Mouse (Mus musculus) CH12.LX (cell line): ENCODE data around the gene Mrps2. TPM values are rescaled to one million over a fixed set of nuclear protein-coding genes. Genes with fewer than 3 reads are reported as not detected.

Experiments
- DNase-seq: peaks from one replicate; pipeline ENCODE4 v3.0.0-alpha.2; 2013; ENCODE audit errors: extremely low read depth
- H3K27ac ChIP-seq: 2 replicates; pipeline ENCODE4 v1.5.1; 2012; ENCODE audit warnings: low read depth, mild to moderate bottlenecking, control low read depth, moderate library complexity; ENCODE audit not compliant: insufficient read depth
- H3K27me3 ChIP-seq: replicated peaks from 2 replicates; pipeline ENCODE3; 2012; ENCODE audit warnings: inconsistent platforms
- H3K36me3 ChIP-seq, 2 experiments: replicated peaks in 1 of 2; 2 replicates each; pipeline versions ENCODE3 to v1.6.1; 2012; ENCODE audit warnings: inconsistent platforms in 1 of 2, low read length in 1 of 2, mild to moderate bottlenecking in 1 of 2, mixed read lengths in 1 of 2, moderate library complexity in 1 of 2; ENCODE audit not compliant: control insufficient read depth in 1 of 2, insufficient read depth in 1 of 2
- H3K4me1 ChIP-seq, 2 experiments: 2 replicates each; pipeline ENCODE4 v1.6.1; 2012; ENCODE audit warnings: inconsistent platforms in 1 of 2, moderate library complexity in 1 of 2; ENCODE audit not compliant: insufficient read depth in 2 of 2, control insufficient read depth in 1 of 2
- H3K4me2 ChIP-seq: 2 replicates; pipeline ENCODE4 v1.6.1; 2012; ENCODE audit warnings: low read depth, mild to moderate bottlenecking, control low read depth; ENCODE audit not compliant: poor library complexity, insufficient read depth, severe bottlenecking
- H3K4me3 ChIP-seq, 3 experiments: fragments of 150-350 bp in 1 of 3; sonication (generic) in 1 of 3; replicated peaks in 1 of 3; 2 replicates each; pipeline versions ENCODE3 to v1.5.1; 2011 to 2012; ENCODE audit warnings: low read depth in 2 of 3, low read length in 2 of 3, mild to moderate bottlenecking in 2 of 3, moderate library complexity in 2 of 3, control low read depth in 1 of 3, improper control_type of control experiment in 1 of 3, inconsistent platforms in 1 of 3, mixed read lengths in 1 of 3; ENCODE audit not compliant: poor library complexity in 1 of 3
- H3K79me2 ChIP-seq: replicated peaks from 2 replicates; pipeline ENCODE4 v1.6.1; 2012; ENCODE audit warnings: mild to moderate bottlenecking, moderate library complexity; ENCODE audit not compliant: control insufficient read depth, poor library complexity, insufficient read depth, severe bottlenecking; ENCODE audit errors: extremely low read depth
- H3K9ac ChIP-seq: 2 replicates; pipeline ENCODE4 v1.6.1; 2012; ENCODE audit warnings: low read depth, mild to moderate bottlenecking, control low read depth, moderate library complexity; ENCODE audit not compliant: insufficient read depth
- H3K9me3 ChIP-seq: replicated peaks from 2 replicates; pipeline ENCODE3; 2012; ENCODE audit warnings: low read length, inconsistent platforms, mixed read lengths
- BHLHE40 ChIP-seq: IDR thresholded peaks from 2 replicates; pipeline ENCODE4 v1.6.1; 2011; ENCODE audit warnings: mild to moderate bottlenecking, low read depth, low read length, improper control_type of control experiment
- CHD2 ChIP-seq: IDR thresholded peaks from 2 replicates; pipeline ENCODE4 v1.6.1; 2011; ENCODE audit warnings: low read length, improper control_type of control experiment
- CTCF ChIP-seq, 2 experiments: IDR thresholded peaks in 1 of 2; conservative IDR thresholded peaks in 1 of 2; 2 replicates each; pipeline ENCODE4 v1.5.1; 2011 to 2012; ENCODE audit warnings: low read depth in 2 of 2, low read length in 2 of 2, improper control_type of control experiment in 1 of 2, inconsistent platforms in 1 of 2, mild to moderate bottlenecking in 1 of 2, moderate library complexity in 1 of 2
- E2F4 ChIP-seq: IDR thresholded peaks from 2 replicates; pipeline ENCODE4 v1.6.1; 2011; ENCODE audit warnings: low read depth, low read length, improper control_type of control experiment; ENCODE audit not compliant: insufficient replicate concordance
- ELF1 ChIP-seq: IDR thresholded peaks from 2 replicates; pipeline ENCODE4 v1.6.1; 2014; ENCODE audit warnings: low read depth, mild to moderate bottlenecking, inconsistent platforms, low read length, improper control_type of control experiment
- EP300 ChIP-seq: IDR thresholded peaks from 2 replicates; pipeline ENCODE4 v1.6.1; 2011; ENCODE audit warnings: low read length, improper control_type of control experiment
- ETS1 ChIP-seq: conservative IDR thresholded peaks from 2 replicates; pipeline ENCODE4 v1.6.1; 2012; ENCODE audit warnings: low read depth, mild to moderate bottlenecking, inconsistent platforms, low read length, improper control_type of control experiment, moderate library complexity
- GABPA ChIP-seq: IDR thresholded peaks from 2 replicates; pipeline ENCODE4 v1.6.1; 2012; ENCODE audit warnings: low read depth, low read length, improper control_type of control experiment, inconsistent platforms; ENCODE audit not compliant: insufficient replicate concordance
- HCFC1 ChIP-seq: IDR thresholded peaks from 2 replicates; pipeline ENCODE4 v1.6.1; 2012; ENCODE audit warnings: low read depth, mild to moderate bottlenecking, inconsistent platforms, low read length, improper control_type of control experiment
- IRF4 ChIP-seq: IDR thresholded peaks from 2 replicates; pipeline ENCODE4 v1.6.1; 2014; ENCODE audit warnings: low read depth, mild to moderate bottlenecking, inconsistent platforms, low read length, improper control_type of control experiment
- KAT2A ChIP-seq: IDR thresholded peaks from 2 replicates; pipeline ENCODE4 v1.6.1; 2012; ENCODE audit warnings: low read length, improper control_type of control experiment, inconsistent platforms; ENCODE audit not compliant: insufficient replicate concordance
- MAX ChIP-seq: IDR thresholded peaks from 2 replicates; pipeline ENCODE4 v1.6.1; 2011; ENCODE audit warnings: low read length, improper control_type of control experiment
- MAZ ChIP-seq: IDR thresholded peaks from 2 replicates; pipeline ENCODE4 v1.6.1; 2012; ENCODE audit warnings: low read depth, mild to moderate bottlenecking, inconsistent platforms, low read length, improper control_type of control experiment, moderate library complexity
- MEF2A ChIP-seq: IDR thresholded peaks from 2 replicates; pipeline ENCODE4 v1.6.1; 2014; ENCODE audit warnings: low read depth, mild to moderate bottlenecking, inconsistent platforms, low read length, improper control_type of control experiment, borderline replicate concordance
- MXI1 ChIP-seq: IDR thresholded peaks from 2 replicates; pipeline ENCODE4 v1.6.1; 2011; ENCODE audit warnings: mild to moderate bottlenecking, low read depth, low read length, improper control_type of control experiment
- MYC ChIP-seq: IDR thresholded peaks from 2 replicates; pipeline ENCODE4 v1.6.1; 2011; ENCODE audit warnings: low read depth, mild to moderate bottlenecking, improper control_type of control experiment, low read length
- NELFE ChIP-seq: IDR thresholded peaks from 2 replicates; pipeline ENCODE4 v1.6.1; 2011; ENCODE audit warnings: low read depth, low read length, improper control_type of control experiment
- PAX5 ChIP-seq: IDR thresholded peaks from 2 replicates; pipeline ENCODE4 v1.6.1; 2012; ENCODE audit warnings: low read length, inconsistent platforms, mixed read lengths
- RAD21 ChIP-seq: IDR thresholded peaks from 2 replicates; pipeline ENCODE4 v1.6.1; 2011; ENCODE audit warnings: low read depth, mild to moderate bottlenecking, low read length, improper control_type of control experiment, moderate library complexity
- SIN3A ChIP-seq: IDR thresholded peaks from 2 replicates; pipeline ENCODE4 v1.6.1; 2012; ENCODE audit warnings: low read length, improper control_type of control experiment, inconsistent platforms
- SMC3 ChIP-seq: IDR thresholded peaks from 2 replicates; pipeline ENCODE4 v1.6.1; 2011; ENCODE audit warnings: low read depth, low read length, improper control_type of control experiment
- TCF12 ChIP-seq: IDR thresholded peaks from 2 replicates; pipeline ENCODE4 v1.6.1; 2014; ENCODE audit warnings: low read depth, mild to moderate bottlenecking, inconsistent platforms, low read length, improper control_type of control experiment
- ZKSCAN1 ChIP-seq: IDR thresholded peaks from 2 replicates; pipeline ENCODE4 v1.6.1; 2012; ENCODE audit warnings: low read depth, inconsistent platforms, low read length, improper control_type of control experiment, borderline replicate concordance
- ZNF384 ChIP-seq: IDR thresholded peaks from 2 replicates; pipeline ENCODE4 v1.6.1; 2012; ENCODE audit warnings: low read depth, low read length, improper control_type of control experiment, inconsistent platforms
- dilution Hi-C: fragments of 300-500 bp; cut with MboI; formaldehyde crosslinking; loops from 2 replicates; pipeline ENCODE4 v1.14.3; 2020; ENCODE audit warnings: low sequenced_read_pairs; ENCODE audit not compliant: extremely low pct_unique_long_range_greater_than_20kb, extremely low pct_ligation_motif_present
- in situ Hi-C: fragments of 300-500 bp; cut with MboI; formaldehyde crosslinking; loops from 3 replicates; pipeline ENCODE4 v1.14.3; 2019; ENCODE audit warnings: low sequenced_read_pairs, low pct_ligation_motif_present, low pct_unique_long_range_greater_than_20kb, mixed read lengths
- polyA plus RNA-seq: library from polyadenylated mRNA; unstranded; fragments of >175 nt; gene quantifications from 2 replicates; pipeline ENCODE4 v1.2.1, GENCODE M21; 2012; ENCODE audit warnings: low read depth; ENCODE audit not compliant: insufficient read length
- total RNA-seq, 2 experiments: library from RNA; depleted of rRNA; stranded (reverse); fragments of 300-350 nt in 1 of 2; fragments of >200 nt in 1 of 2; gene quantifications; 2 replicates each; pipeline ENCODE4 v1.2.3; 2012 to 2014

Gene Mrps2
- total and polyA plus RNA-seq, 3 experiments, result 21.3 to 78.5 (median 46.6) TPM

GRCm38 (mm10) chr2:28494521-28494920, 26.7 kb downstream of the Mrps2 start:
- Histone ChIP-seq H3K36me3 (no peaks in the 10 kb centered on the region), H3K27me3 (peaks cover 29% of the 10 kb centered on the region), H3K79me2 (no peaks in the 10 kb centered on the region), H3K27ac (no peak overlapping the region), H3K9ac (peak overlapping the region; percentile 37; the same call in 1 of the 2 replicates), H3K4me2 (peak overlapping the region; percentile 84; the same call in 1 of the 2 replicates), H3K4me3 (peak overlapping the region in 1 of 3 experiments; percentile 37), H3K4me1 (peaks cover 0 to 15% of the 10 kb centered on the region in 2 experiments; a peak in 2 of 4 replicates), H3K9me3 (peaks cover 4% of the 10 kb centered on the region)
- no peak for DNase-seq
- TF ChIP-seq NELFE (no peak), KAT2A (no peak), GABPA (no peak), ETS1 (no peak), ELF1 (no peak)
- in situ Hi-C loops, result no loop called here
- dilution Hi-C loops, result no loop called here

- peaks cover 0 to 15% of the 10 kb centered on the region in 2 experiments; a peak in 2 of 4 replicates for H3K4me1 ChIP-seq
- peak overlapping the region; percentile 37 to 60 (median 53) for H3K4me3 ChIP-seq
- dilution Hi-C loops, result no loop called here
- DNase-seq, result peak; percentile 74
- TF ChIP-seq EP300, result 0 out of 2 replicates have a peak, but pooled peaks have one; percentile 43
- TF ChIP-seq ETS1, result peak; percentile 34
- peak; percentile 68; the same call in 1 of the 2 replicates for TF ChIP-seq MAZ
- TF ChIP-seq HCFC1, result peak; percentile 41; the same call in 1 of the 2 replicates
- peak; percentile 57; the same call in 1 of the 2 replicates for TF ChIP-seq MEF2A
- no peak for TF ChIP-seq PAX5
- TF ChIP-seq E2F4, result no peak
- peak; percentile 22 for TF ChIP-seq RAD21
- no peak for TF ChIP-seq BHLHE40
- TF ChIP-seq CTCF (conservative IDR thresholded peaks at IDR 0.05 in 1 of 2, IDR thresholded peaks at IDR 0.05 in 1 of 2; ENCODE audit: low read depth in 2 of 2, low read length in 2 of 2), result peak; percentile 38 to 73; a peak in 3 of 4 replicates
- peak; percentile 66; the same call in 1 of the 2 replicates for TF ChIP-seq MAX
- peak; percentile 48 for TF ChIP-seq ELF1
- peak; percentile 59 for TF ChIP-seq CHD2
- TF ChIP-seq NELFE, result peak; percentile 48; the same call in 1 of the 2 replicates
- TF ChIP-seq TCF12, result 0 out of 2 replicates have a peak, but pooled peaks have one; percentile 20
- 0 out of 2 replicates have a peak, but pooled peaks have one; percentile 31 for TF ChIP-seq IRF4
- peak; percentile 35 for TF ChIP-seq SMC3
- 0 out of 2 replicates have a peak, but pooled peaks have one; percentile 21 for TF ChIP-seq MYC
- TF ChIP-seq MXI1, result no peak; the same call in 1 of the 2 replicates
- TF ChIP-seq ZNF384, result peak; percentile 94
- TF ChIP-seq SIN3A, result 0 out of 2 replicates have a peak, but pooled peaks have one; percentile 38
- no peak for TF ChIP-seq ZKSCAN1
- H3K9me3 ChIP-seq, result peaks cover 4% of the 10 kb centered on the region
- no peaks in the 10 kb centered on the region for H3K36me3 ChIP-seq
- in situ Hi-C loops, result no loop called here
- H3K4me2 ChIP-seq, result peak overlapping the region; percentile 84
- peak overlapping the region; percentile 50 for H3K9ac ChIP-seq
- no peaks in the 10 kb centered on the region for H3K79me2 ChIP-seq
- no peak overlapping the region for H3K27ac ChIP-seq
- H3K27me3 ChIP-seq, result peaks cover 37% of the 10 kb centered on the region
Observed at GRCm38 (mm10) chr2:28495207-28495756, 27.4 kb downstream of the Mrps2 start.
